Mouse (Mus musculus) limb, embryonic 14.5 days (tissue): Measurements from ENCODE around the gene Sp2. TPM values are rescaled to one million over a fixed set of nuclear protein-coding genes. Genes with fewer than 3 reads are reported as not detected.
A peak's percentile ranks its signal among the peaks of the same experiment; 100 is the strongest.

Experiments used
- ATAC-seq: fragments of 200-750 bp; cut with Nextera tagmentation; 2 replicates; pipeline ENCODE4 v1.8.0; 2017; ENCODE audit warnings: low read depth, moderate number of reproducible peaks, moderate TSS enrichment; ENCODE audit not compliant: low FRiP score
- DNase-seq: peaks from one replicate; pipeline ENCODE4 v3.0.0-alpha.2; 2015; ENCODE audit warnings: low spot score
- H3K27ac ChIP-seq: fragments of 300-500 bp; sonication (generic); replicated peaks from 2 replicates; pipeline ENCODE4 v1.5.1; 2014; ENCODE audit warnings: low read depth, mild to moderate bottlenecking, low read length, moderate library complexity, mixed read lengths
- H3K27me3 ChIP-seq: fragments of 300-500 bp; sonication (generic); 2 replicates; pipeline ENCODE4 v1.6.1; 2014; ENCODE audit warnings: low read length, mixed read lengths; ENCODE audit not compliant: control insufficient read depth, insufficient read depth
- H3K36me3 ChIP-seq: fragments of 300-500 bp; sonication (generic); 2 replicates; pipeline ENCODE4 v1.6.1; 2014; ENCODE audit warnings: mild to moderate bottlenecking, low read length, moderate library complexity, mixed read lengths; ENCODE audit not compliant: control insufficient read depth, insufficient read depth
- H3K4me1 ChIP-seq: fragments of 300-500 bp; sonication (generic); 2 replicates; pipeline ENCODE4 v1.6.1; 2014; ENCODE audit warnings: antibody characterized with exemption, low read length, mixed read lengths; ENCODE audit not compliant: control insufficient read depth, insufficient read depth
- H3K4me2 ChIP-seq: fragments of 300-500 bp; sonication (generic); replicated peaks from 2 replicates; pipeline ENCODE4 v1.6.1; 2014; ENCODE audit warnings: low read depth, mild to moderate bottlenecking, low read length, moderate library complexity; ENCODE audit not compliant: severe bottlenecking
- H3K4me3 ChIP-seq: fragments of 300-500 bp; sonication (generic); replicated peaks from 2 replicates; pipeline ENCODE4 v1.5.1; 2014; ENCODE audit warnings: low read length
- H3K9ac ChIP-seq: fragments of 300-500 bp; sonication (generic); 2 replicates; pipeline ENCODE4 v1.6.1; 2014; ENCODE audit warnings: mild to moderate bottlenecking, low read depth, low read length, moderate library complexity; ENCODE audit not compliant: severe bottlenecking
- H3K9me3 ChIP-seq: fragments of 300-500 bp; sonication (generic); 2 replicates; pipeline ENCODE4 v1.6.1; 2016; ENCODE audit warnings: low read length; ENCODE audit not compliant: control insufficient read depth
- POLR2A ChIP-seq: fragments of 200-500 bp; IDR thresholded peaks from 2 replicates; pipeline ENCODE4 v1.8.0; 2012; ENCODE audit warnings: inconsistent platforms, mild to moderate bottlenecking, moderate library complexity, borderline replicate concordance; ENCODE audit not compliant: insufficient read depth, insufficient read length; ENCODE audit errors: extremely low read depth
- WGBS: fragments of 180-500 bp; shearing (Covaris S2); extraction: QIAGEN DNeasy Blood & Tissue Kit; methylation state at CpG from one replicate; pipeline ENCODE4 v1.1.7; 2014; 5-methylcytosine and 5-hydroxymethylcytosine counted together
- polyA plus RNA-seq, 2 experiments: library from polyadenylated mRNA; depleted of rRNA in 1 of 2; stranded (reverse) in 1 of 2; unstranded in 1 of 2; fragments of >200 nt; fragmentation: Nextera tagmentation in 1 of 2; extraction: Ambion mirVana in 1 of 2; gene quantifications; 2 replicates each; pipeline versions ENCODE4 v1.2.1 to v1.2.3; 2012 to 2014

Sp2 gene
- polyA plus RNA-seq, 2 experiments: 16.0 to 17.1 TPM

GRCm38 (mm10) chr11:96995836-96996772 lies 13.3 kb upstream of the Sp2 start:
- Histone ChIP-seq H3K9ac (no peak overlapping the region), H3K36me3 (no peaks in the 10 kb centered on the region), H3K4me1 (peaks cover 11% of the 10 kb centered on the region), H3K27me3 (peaks cover 3% of the 10 kb centered on the region; the same call in 1 of the 2 replicates), H3K9me3 (no peaks in the 10 kb centered on the region), H3K27ac (no peak overlapping the region), H3K4me2 (no peak overlapping the region), H3K4me3 (no peak overlapping the region)
- DNase-seq (no peak), ATAC-seq (no peak)
- WGBS: 80% methylated on average over 15 of the region's 15 CpGs
- TF ChIP-seq POLR2A: no peak

- TF ChIP-seq POLR2A: no peak
- no peak overlapping the region for H3K27ac ChIP-seq
- H3K4me2 ChIP-seq: no peak overlapping the region
- H3K4me1 ChIP-seq: peaks cover 11% of the 10 kb centered on the region
- ATAC-seq: no peak
- no peaks in the 10 kb centered on the region for H3K9me3 ChIP-seq
- no peak for DNase-seq
- no peak overlapping the region for H3K4me3 ChIP-seq
- H3K27me3 ChIP-seq: peaks cover 3% of the 10 kb centered on the region; the same call in 1 of the 2 replicates
- no peaks in the 10 kb centered on the region for H3K36me3 ChIP-seq
- no peak overlapping the region for H3K9ac ChIP-seq
- 23% methylated on average over 5 of the region's 5 CpGs for WGBS
Measured at GRCm38 (mm10) chr11:96995031-96995430, 12.3 kb upstream of the Sp2 start.

GRCm38 (mm10) chr11:96992722-96993311 lies 10.1 kb upstream of the Sp2 start:
- WGBS: 20% methylated on average over 8 of the region's 8 CpGs
- Histone ChIP-seq H3K4me3 (no peak overlapping the region), H3K9ac (no peak overlapping the region), H3K27ac (no peak overlapping the region), H3K27me3 (peaks cover 3% of the 10 kb centered on the region; the same call in 1 of the 2 replicates), H3K4me1 (peaks cover 19% of the 10 kb centered on the region), H3K36me3 (no peaks in the 10 kb centered on the region), H3K4me2 (no peak overlapping the region), H3K9me3 (no peaks in the 10 kb centered on the region)
- no peak for ATAC-seq
- peak; percentile 46 for DNase-seq
- TF ChIP-seq POLR2A: no peak

GRCm38 (mm10) chr11:96991501-96991900 lies 8.7 kb upstream of the Sp2 start:
- Histone ChIP-seq H3K36me3 (no peaks in the 10 kb centered on the region), H3K4me3 (no peak overlapping the region), H3K4me2 (no peak overlapping the region), H3K9ac (no peak overlapping the region), H3K9me3 (no peaks in the 10 kb centered on the region), H3K4me1 (peaks cover 21% of the 10 kb centered on the region), H3K27me3 (no peaks in the 10 kb centered on the region), H3K27ac (no peak overlapping the region)
- DNase-seq (no peak), ATAC-seq (no peak)
- no peak for TF ChIP-seq POLR2A
- 61% methylated on average over 5 of the region's 5 CpGs for WGBS

GRCm38 (mm10) chr11:96987873-96988655 lies 5.3 kb upstream of the Sp2 start:
- H3K4me3 ChIP-seq: peak overlapping the region; percentile 25
- H3K36me3 ChIP-seq: no peaks in the 10 kb centered on the region
- ATAC-seq (no peak), DNase-seq (no peak)
- no peaks in the 10 kb centered on the region for H3K9me3 ChIP-seq
- peaks cover 36% of the 10 kb centered on the region for H3K4me1 ChIP-seq
- H3K27me3 ChIP-seq: no peaks in the 10 kb centered on the region
- H3K27ac ChIP-seq: no peak overlapping the region
- H3K4me2 ChIP-seq: peak overlapping the region; percentile 53
- TF ChIP-seq POLR2A: no peak
- H3K9ac ChIP-seq: no peak overlapping the region
- 4% methylated on average over 29 of the region's 31 CpGs for WGBS
